Comparison of ENCODE assay signal across 17 mouse cellular contexts in the genomic region with DNA sequence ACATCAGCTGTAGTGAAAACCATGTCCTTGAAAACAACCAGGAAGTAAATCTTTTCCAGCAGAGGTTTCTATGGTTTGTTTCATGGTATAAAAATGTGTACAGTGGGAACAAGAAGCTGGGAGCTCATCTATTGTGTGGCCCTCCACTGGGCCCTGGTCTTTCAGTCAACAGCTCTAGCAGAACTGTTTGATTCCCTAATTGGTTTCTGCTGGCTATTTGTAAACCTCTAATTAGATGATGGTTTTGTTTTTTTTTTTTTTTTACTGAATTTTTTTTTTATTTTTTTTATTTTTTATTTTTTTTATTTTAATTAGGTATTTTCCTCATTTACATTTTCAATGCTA.
DNase-seq lines count a peak whose midpoint lies in the region; ATAC-seq and TF ChIP-seq lines count a peak whose summit lies in the region.
"Had no signal": no experiment of that assay in that cellular context is flagged by ENCODE, and none has a peak within 500 bp of the region (broad histone marks: within the 10 kb centered on the region; RNA-seq: fewer than 3 reads in every experiment).

No protein-coding gene starts in this region.

- no peak for TF ChIP-seq POLR2A in embryonic fibroblast, embryonic 13.5 days (IDR thresholded peaks at IDR 0.05; ENCODE audit: low read depth, low read length)

- no peak for TF ChIP-seq CTCF in embryonic fibroblast, embryonic 13.5 days (IDR thresholded peaks at IDR 0.05; ENCODE audit: borderline replicate concordance, insufficient read depth, low read length)

- 0 out of 2 replicates have a peak, but pooled peaks have one; percentile 53 for ATAC-seq in forebrain, embryonic 11.5 days (replicated peaks; ENCODE audit: low FRiP score)
- ATAC-seq in forebrain, embryonic 16.5 days = no peak
- ATAC-seq in forebrain, embryonic 13.5 days = peak; percentile 43; the same call in 1 of the 2 replicates

- no peaks in the 10 kb centered on the region for H3K9me3 ChIP-seq in forebrain, embryonic 11.5 days (ENCODE audit: control insufficient read depth, low read length)
- no peaks in the 10 kb centered on the region for H3K9me3 ChIP-seq in forebrain, embryonic 16.5 days (ENCODE audit: control insufficient read depth, low read length)
- no peaks in the 10 kb centered on the region for H3K9me3 ChIP-seq in forebrain, embryonic 13.5 days (replicated peaks)
- no peaks in the 10 kb centered on the region for H3K9me3 ChIP-seq in forebrain, embryonic 10.5 days
- H3K9me3 ChIP-seq: embryonic facial prominence, embryonic 13.5 days; embryonic facial prominence, embryonic 15.5 days had no signal

- no peak for DNase-seq in forebrain, embryonic 11.5 days (ENCODE audit: low spot score)
- DNase-seq in forebrain, embryonic 10.5 days (ENCODE audit: extremely low spot score, low spot score) = no peak
- DNase-seq in layer of hippocampus, postnatal 36 days = no peak
- DNase-seq: adrenal gland, adult 2 months; adrenal gland, postnatal 10 days; adrenal gland, postnatal 25 days; cerebellum, adult 11 months; cerebellum, adult 18-20 months; cerebellum, adult 8-10 months; cerebellum, adult 9-11 months; cerebellum, postnatal 14 days; cerebellum, postnatal 36 days had no signal

- no peaks in the 10 kb centered on the region for H3K27me3 ChIP-seq in forebrain, embryonic 11.5 days (ENCODE audit: control insufficient read depth, insufficient read depth, low read length)
- no peaks in the 10 kb centered on the region for H3K27me3 ChIP-seq in forebrain, embryonic 16.5 days (replicated peaks; ENCODE audit: control insufficient read depth, insufficient read depth, low read length)
- no peaks in the 10 kb centered on the region for H3K27me3 ChIP-seq in forebrain, embryonic 13.5 days
- H3K27me3 ChIP-seq in forebrain, embryonic 10.5 days (ENCODE audit: poor library complexity, severe bottlenecking) = no peaks in the 10 kb centered on the region
- H3K27me3 ChIP-seq: embryonic facial prominence, embryonic 13.5 days; embryonic facial prominence, embryonic 15.5 days had no signal

- H3K9ac ChIP-seq in forebrain, embryonic 11.5 days (ENCODE audit: low read length) = no peak overlapping the region
- H3K9ac ChIP-seq in forebrain, embryonic 16.5 days (replicated peaks; ENCODE audit: low read depth, low read length) = no peak overlapping the region
- H3K9ac ChIP-seq in forebrain, embryonic 13.5 days = no peak overlapping the region
- H3K9ac ChIP-seq: embryonic facial prominence, embryonic 13.5 days; embryonic facial prominence, embryonic 15.5 days had no signal

- no peak overlapping the region for H3K4me3 ChIP-seq in forebrain, embryonic 11.5 days (ENCODE audit: low read depth, low read length)
- H3K4me3 ChIP-seq in forebrain, embryonic 16.5 days (replicated peaks; ENCODE audit: low read length) = no peak overlapping the region
- H3K4me3 ChIP-seq in forebrain, embryonic 13.5 days = no peak overlapping the region
- H3K4me3 ChIP-seq in forebrain, embryonic 10.5 days = no peak overlapping the region
- no peak overlapping the region for H3K4me3 ChIP-seq in embryonic fibroblast, embryonic 13.5 days (ENCODE audit: insufficient read depth, low read length)
- H3K4me3 ChIP-seq: embryonic facial prominence, embryonic 13.5 days; embryonic facial prominence, embryonic 15.5 days had no signal

- no peak overlapping the region for H3K4me2 ChIP-seq in forebrain, embryonic 11.5 days (ENCODE audit: low read depth, low read length, severe bottlenecking)
- H3K4me2 ChIP-seq in forebrain, embryonic 16.5 days (ENCODE audit: low read length) = no peak overlapping the region
- H3K4me2 ChIP-seq in forebrain, embryonic 13.5 days = no peak overlapping the region
- H3K4me2 ChIP-seq: embryonic facial prominence, embryonic 13.5 days; embryonic facial prominence, embryonic 15.5 days had no signal

- H3K4me1 ChIP-seq in forebrain, embryonic 11.5 days (replicated peaks; ENCODE audit: control insufficient read depth, insufficient read depth, low read length) = no peaks in the 10 kb centered on the region
- no peaks in the 10 kb centered on the region; the same call in 1 of the 2 replicates for H3K4me1 ChIP-seq in forebrain, embryonic 16.5 days (replicated peaks; ENCODE audit: control insufficient read depth, insufficient read depth, low read length)
- peaks cover 7% of the 10 kb centered on the region for H3K4me1 ChIP-seq in forebrain, embryonic 13.5 days
- peaks cover 21% of the 10 kb centered on the region for H3K4me1 ChIP-seq in forebrain, embryonic 10.5 days
- peaks cover 6% of the 10 kb centered on the region for H3K4me1 ChIP-seq in embryonic fibroblast, embryonic 13.5 days (ENCODE audit: control insufficient read depth, insufficient read depth, low read length)
- H3K4me1 ChIP-seq: embryonic facial prominence, embryonic 15.5 days had no signal

- no peak overlapping the region for H3K27ac ChIP-seq in forebrain, embryonic 11.5 days (ENCODE audit: low read depth, low read length)
- H3K27ac ChIP-seq in forebrain, embryonic 16.5 days (ENCODE audit: low read length) = no peak overlapping the region
- H3K27ac ChIP-seq in forebrain, embryonic 13.5 days = no peak overlapping the region
- H3K27ac ChIP-seq in forebrain, embryonic 10.5 days = no peak overlapping the region
- peak overlapping the region; percentile 91 for H3K27ac ChIP-seq in embryonic fibroblast, embryonic 13.5 days (ENCODE audit: insufficient read depth, low read length)
- H3K27ac ChIP-seq: embryonic facial prominence, embryonic 13.5 days; embryonic facial prominence, embryonic 15.5 days had no signal

- H3K36me3 ChIP-seq in forebrain, embryonic 11.5 days (ENCODE audit: control insufficient read depth, insufficient read depth, low read length) = no peaks in the 10 kb centered on the region
- H3K36me3 ChIP-seq in forebrain, embryonic 16.5 days (ENCODE audit: control insufficient read depth, insufficient read depth) = no peaks in the 10 kb centered on the region
- no peaks in the 10 kb centered on the region for H3K36me3 ChIP-seq in forebrain, embryonic 13.5 days (ENCODE audit: poor library complexity, severe bottlenecking)
- H3K36me3 ChIP-seq in forebrain, embryonic 10.5 days (replicated peaks) = peaks cover 22% of the 10 kb centered on the region
- H3K36me3 ChIP-seq: embryonic facial prominence, embryonic 13.5 days; embryonic facial prominence, embryonic 15.5 days had no signal
